Comparison of ENCODE assay signal across 14 mouse cellular contexts in genomic region chr4:101202626-101203025, GRCm38 (mm10).
DNase-seq lines count a peak whose midpoint lies in the region; ATAC-seq and TF ChIP-seq lines count a peak whose summit lies in the region.
"Had no signal": no experiment of that assay in that cellular context is flagged by ENCODE, and none has a peak within 500 bp of the region (broad histone marks: within the 10 kb centered on the region; RNA-seq: fewer than 3 reads in every experiment).

No protein-coding gene starts in this region.

- in situ Hi-C loops in ES-E14 (cut with MboI; ENCODE audit: low sequenced_read_pairs in 2 of 2, unreplicated experiment in 2 of 2): no loop called here

- H3K36me3 ChIP-seq in liver, embryonic 12.5 days: no peaks in the 10 kb centered on the region
- H3K36me3 ChIP-seq in liver, embryonic 11.5 days (ENCODE audit: control insufficient read depth, insufficient read depth, low read length): no peaks in the 10 kb centered on the region
- no peaks in the 10 kb centered on the region for H3K36me3 ChIP-seq in ES-E14 (ENCODE audit: control insufficient read depth, insufficient read depth, low read length, poor library complexity, severe bottlenecking)
- no peaks in the 10 kb centered on the region for H3K36me3 ChIP-seq in myocyte (ENCODE audit: control insufficient read depth, insufficient read depth)
- H3K36me3 ChIP-seq in midbrain, embryonic 16.5 days (ENCODE audit: control insufficient read depth, insufficient read depth, low read length): no peaks in the 10 kb centered on the region
- H3K36me3 ChIP-seq: hindbrain, embryonic 15.5 days had no signal

- 0 out of 2 replicates have a peak overlapping the region, but pooled peaks have one; percentile 10 for H3K27ac ChIP-seq in liver, embryonic 12.5 days
- no peak overlapping the region for H3K27ac ChIP-seq in liver, embryonic 11.5 days (ENCODE audit: low read depth, low read length)
- no peak overlapping the region for H3K27ac ChIP-seq in ES-E14 (ENCODE audit: insufficient read depth, low read depth, low read length, poor library complexity, severe bottlenecking)
- no peak overlapping the region for H3K27ac ChIP-seq in midbrain, embryonic 16.5 days (ENCODE audit: low read length)
- H3K27ac ChIP-seq: hindbrain, embryonic 15.5 days had no signal

- H3K4me1 ChIP-seq in liver, embryonic 12.5 days: peaks cover 64% of the 10 kb centered on the region
- peaks cover 23% of the 10 kb centered on the region for H3K4me1 ChIP-seq in liver, embryonic 11.5 days (replicated peaks; ENCODE audit: control insufficient read depth, insufficient read depth, low read length)
- H3K4me1 ChIP-seq in ES-E14 (ENCODE audit: control insufficient read depth in 2 of 2, insufficient read depth in 2 of 2, low read length in 2 of 2, poor library complexity in 1 of 2): no peaks in the 10 kb centered on the region
- no peaks in the 10 kb centered on the region for H3K4me1 ChIP-seq in midbrain, embryonic 16.5 days (ENCODE audit: control insufficient read depth, insufficient read depth, low read length)
- H3K4me1 ChIP-seq: hindbrain, embryonic 15.5 days had no signal

- no peaks in the 10 kb centered on the region for H3K9me3 ChIP-seq in liver, embryonic 12.5 days (replicated peaks)
- H3K9me3 ChIP-seq in liver, embryonic 11.5 days (ENCODE audit: control insufficient read depth, low read length): no peaks in the 10 kb centered on the region
- no peaks in the 10 kb centered on the region for H3K9me3 ChIP-seq in ES-E14 (ENCODE audit: control insufficient read depth, insufficient read depth, low read depth, low read length)
- no peaks in the 10 kb centered on the region for H3K9me3 ChIP-seq in midbrain, embryonic 16.5 days (replicated peaks; ENCODE audit: control insufficient read depth, low read length, poor library complexity, severe bottlenecking)
- H3K9me3 ChIP-seq: G1E; hindbrain, embryonic 15.5 days had no signal

- 85% methylated on average over 10 of the region's 10 CpGs for WGBS in liver, embryonic 12.5 days (ENCODE audit: insufficient replicate concordance)
- WGBS in liver, embryonic 11.5 days: 87% methylated on average over 10 of the region's 10 CpGs
- 93% methylated on average over 10 of the region's 10 CpGs for WGBS in midbrain, embryonic 16.5 days

- H3K4me3 ChIP-seq in liver, embryonic 12.5 days: no peak overlapping the region
- H3K4me3 ChIP-seq in liver, embryonic 11.5 days (ENCODE audit: low read depth, low read length): no peak overlapping the region
- H3K4me3 ChIP-seq in ES-E14 (ENCODE audit: insufficient read depth in 1 of 2, low read depth in 1 of 2, low read length in 2 of 2, poor library complexity in 1 of 2, severe bottlenecking in 1 of 2): no peak overlapping the region
- no peak overlapping the region for H3K4me3 ChIP-seq in myocyte
- H3K4me3 ChIP-seq in midbrain, embryonic 16.5 days (ENCODE audit: low read depth, low read length): no peak overlapping the region
- H3K4me3 ChIP-seq: hindbrain, embryonic 15.5 days had no signal

- TF ChIP-seq POLR2A in myocyte (IDR thresholded peaks at IDR 0.05; ENCODE audit: insufficient read length, low read depth): no peak

- peaks cover 39% of the 10 kb centered on the region for H3K79me2 ChIP-seq in myocyte (ENCODE audit: control insufficient read depth, insufficient read depth)

- H3K9ac ChIP-seq in liver, embryonic 12.5 days: no peak overlapping the region
- H3K9ac ChIP-seq in liver, embryonic 11.5 days (ENCODE audit: low read depth, low read length): no peak overlapping the region
- H3K9ac ChIP-seq in ES-E14 (ENCODE audit: insufficient read depth, low read depth, low read length, poor library complexity, severe bottlenecking): no peak overlapping the region
- H3K9ac ChIP-seq in midbrain, embryonic 16.5 days (ENCODE audit: low read depth, low read length): no peak overlapping the region
- H3K9ac ChIP-seq: hindbrain, embryonic 15.5 days had no signal

- H3K27me3 ChIP-seq in liver, embryonic 12.5 days (replicated peaks): no peaks in the 10 kb centered on the region
- no peaks in the 10 kb centered on the region for H3K27me3 ChIP-seq in liver, embryonic 11.5 days (replicated peaks; ENCODE audit: control insufficient read depth, insufficient read depth, low read length)
- no peaks in the 10 kb centered on the region for H3K27me3 ChIP-seq in myocyte (ENCODE audit: control insufficient read depth, insufficient read depth, insufficient read length)
- no peaks in the 10 kb centered on the region for H3K27me3 ChIP-seq in midbrain, embryonic 16.5 days (ENCODE audit: control insufficient read depth, insufficient read depth, low read depth, low read length)
- H3K27me3 ChIP-seq: hindbrain, embryonic 15.5 days had no signal

- H3K4me2 ChIP-seq in liver, embryonic 12.5 days: no peak overlapping the region
- no peak overlapping the region for H3K4me2 ChIP-seq in liver, embryonic 11.5 days
- peak overlapping the region; percentile 83 for H3K4me2 ChIP-seq in myocyte (ENCODE audit: low read depth)
- H3K4me2 ChIP-seq in midbrain, embryonic 16.5 days (ENCODE audit: low read length): no peak overlapping the region
- H3K4me2 ChIP-seq: hindbrain, embryonic 15.5 days had no signal

- DNase-seq in liver, embryonic 11.5 days (ENCODE audit: low spot score): no peak
- DNase-seq in ES-E14 (ENCODE audit: low read depth, low spot score) (peak; percentile 7), adipocyte (ENCODE audit: low spot score) (peak; percentile 60)
- DNase-seq: cerebellum, adult 9-10 months; gastrocnemius, postnatal 10 days; lung, adult 18-20 months; right cerebral cortex, postnatal 25 days had no signal

- ATAC-seq in liver, embryonic 12.5 days: peak; percentile 34; the same call in 1 of the 2 replicates
- no peak for ATAC-seq in liver, embryonic 11.5 days (replicated peaks; ENCODE audit: low FRiP score)
- ATAC-seq in monocyte, adult 5-6 weeks (replicated peaks; ENCODE audit: insufficient number of reproducible peaks, low FRiP score, low TSS enrichment, poor library complexity, severe bottlenecking): no peak
- ATAC-seq in midbrain, embryonic 16.5 days: no peak
- ATAC-seq: forebrain, embryonic 14.5 days had no signal

- no peak overlapping the region for H3ac ChIP-seq in myocyte (ENCODE audit: control insufficient read depth, insufficient read length)

TF ChIP-seq in ES-E14, 5 proteins besides CTCF, POLR2A, EP300 and RAD21:
- TF ChIP-seq ZC3H11A (IDR thresholded peaks at IDR 0.05; ENCODE audit: borderline replicate concordance, low read depth, low read length): no peak
- TF ChIP-seq ZNF384 (IDR thresholded peaks at IDR 0.05; ENCODE audit: low read depth, low read length): no peak
- no peak for TF ChIP-seq CHD2 (IDR thresholded peaks at IDR 0.05; ENCODE audit: low read depth, low read length)
- TF ChIP-seq HCFC1 (IDR thresholded peaks at IDR 0.05; ENCODE audit: borderline replicate concordance, insufficient read depth, low read length): no peak
- TF ChIP-seq MAFK (IDR thresholded peaks at IDR 0.05; ENCODE audit: insufficient read depth, low read depth, low read length): no peak

TF ChIP-seq in myocyte, 11 proteins besides CTCF, POLR2A, EP300 and RAD21:
- TF ChIP-seq REST (IDR thresholded peaks at IDR 0.05; ENCODE audit: insufficient read depth, insufficient read length) (no peak), MYOD1 (IDR thresholded peaks at IDR 0.05; ENCODE audit: control insufficient read depth in 1 of 3, insufficient read length in 2 of 3, low read depth in 2 of 3) (peak in 2 of 3 experiments; percentile 62 to 82)
